Mouse (Mus musculus) cerebellum, adult 18-20 months (tissue): ENCODE data around the gene Rinl.

Experiments used
- DNase-seq, 2 experiments: peaks; one replicate each; pipeline ENCODE4 v3.0.0; 2021

Gene Rinl

DNA sequence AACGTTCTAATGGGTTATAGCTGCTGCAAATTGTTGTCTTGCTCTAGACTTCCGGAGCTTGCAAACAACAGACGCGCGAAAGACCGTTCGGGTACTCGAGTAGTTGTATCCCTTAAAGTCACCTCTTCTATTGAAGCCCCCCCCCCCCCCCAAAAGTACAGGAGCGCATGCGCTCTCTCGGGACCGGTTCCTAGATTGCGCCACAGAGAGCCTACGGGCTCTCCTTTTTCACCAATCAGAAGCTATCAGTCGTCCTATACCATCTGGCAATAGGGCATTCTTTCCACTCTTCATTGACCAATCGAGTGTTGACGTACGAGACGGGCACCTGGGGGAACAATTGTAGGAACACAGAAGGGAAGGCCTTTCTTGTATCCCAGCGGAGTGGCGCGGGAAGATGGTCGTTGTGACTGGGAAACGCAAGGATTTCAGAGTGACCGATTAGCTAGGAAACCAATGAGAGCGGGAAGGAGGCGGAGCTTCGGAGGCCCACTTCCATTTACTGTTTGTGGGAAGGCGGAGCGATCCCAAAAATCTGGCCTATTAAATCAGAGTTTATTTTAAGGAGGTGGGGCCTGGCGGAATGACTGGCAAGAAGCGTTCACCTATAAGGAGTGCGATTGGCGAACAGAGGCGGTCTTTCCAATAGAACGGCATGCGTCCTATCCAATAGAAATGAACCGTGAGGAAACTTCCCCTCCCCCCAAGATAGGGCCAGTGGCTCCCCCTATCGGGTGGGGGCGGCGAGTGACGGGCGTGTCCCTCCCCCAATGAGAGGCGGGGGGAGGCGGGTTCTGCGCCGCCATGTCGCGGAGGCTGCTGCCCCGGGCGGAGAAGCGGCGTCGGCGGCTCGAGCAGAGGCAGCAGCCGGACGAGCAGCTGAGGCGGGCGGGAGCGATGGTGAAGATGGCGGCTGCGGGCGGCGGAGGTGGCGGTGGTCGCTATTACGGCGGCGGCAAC is 21.6 kb downstream of the Rinl start:
- peak; percentile 99 for DNase-seq

DNA sequence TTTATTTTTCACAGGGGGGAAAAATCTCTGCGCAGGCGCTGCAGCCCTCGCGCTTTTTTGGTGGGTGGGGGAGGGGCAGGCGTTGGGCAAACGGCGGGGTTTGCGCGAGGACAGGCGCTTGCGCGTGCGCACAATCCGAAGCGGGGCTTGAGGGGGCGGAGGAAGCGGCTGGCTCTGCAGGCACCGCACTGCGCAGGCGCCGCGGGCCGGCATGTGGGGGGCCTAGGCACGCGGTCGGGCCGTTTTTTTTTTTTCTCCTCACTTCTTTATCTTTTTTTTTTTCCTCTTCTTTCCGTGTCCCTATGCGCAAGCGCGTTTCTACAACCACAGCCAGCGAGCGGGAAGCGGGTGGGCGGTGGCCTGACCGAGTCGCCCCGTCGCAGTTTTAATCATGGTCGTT is 22.5 kb downstream of the Rinl start:
- DNase-seq = peak; percentile 93 to 94

DNA sequence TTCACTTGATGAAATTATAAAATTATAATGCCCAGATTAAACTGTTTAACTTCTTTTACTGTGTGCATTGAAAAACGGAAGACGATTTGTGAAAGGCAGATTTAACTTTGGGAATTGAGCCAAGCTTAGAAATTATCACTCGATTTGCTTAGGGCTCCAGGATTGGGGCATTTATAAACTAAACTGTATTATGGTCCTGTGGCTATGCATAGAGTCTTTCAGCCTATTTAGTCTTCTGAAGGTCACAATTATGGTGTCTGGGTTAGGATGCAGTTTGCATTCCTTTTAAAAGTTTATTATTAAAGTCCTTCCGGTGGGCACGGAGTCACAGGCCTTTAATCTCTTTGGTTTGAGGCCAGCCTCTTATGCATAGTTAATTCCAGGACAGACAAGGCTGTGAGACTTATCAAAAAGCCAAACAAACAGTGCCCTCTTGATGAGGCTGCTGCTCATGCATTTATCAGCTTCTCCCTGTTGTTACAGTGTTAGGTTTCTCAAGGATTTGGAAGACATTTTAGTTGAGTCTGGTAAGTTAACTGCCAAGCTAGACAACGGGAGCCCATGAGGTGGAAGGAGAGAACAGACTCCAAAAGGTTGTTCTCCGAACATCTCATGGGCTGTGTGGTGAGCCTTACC is 23.0 kb downstream of the Rinl start:
- no peak for DNase-seq

DNA sequence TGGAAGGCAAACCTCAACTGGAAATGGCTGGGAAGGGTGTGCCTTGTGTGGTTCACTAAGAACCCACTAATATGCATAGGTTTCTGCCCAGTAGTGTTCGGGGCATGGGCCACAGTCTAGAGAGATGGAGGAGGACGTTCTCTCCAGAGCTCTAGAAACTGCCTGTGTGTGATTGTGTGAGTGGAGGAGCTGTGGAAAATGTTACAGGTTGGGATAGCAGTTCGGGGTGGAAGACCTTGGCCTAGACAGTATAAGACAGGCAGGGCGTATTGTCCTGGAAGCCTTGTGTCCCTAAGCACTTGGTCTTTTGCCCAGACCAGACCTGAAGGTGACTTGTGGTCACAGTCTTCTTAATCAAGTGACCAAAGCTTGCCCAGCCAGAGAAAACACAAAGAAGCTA is 23.7 kb downstream of the Rinl start:
- DNase-seq = no peak

DNA sequence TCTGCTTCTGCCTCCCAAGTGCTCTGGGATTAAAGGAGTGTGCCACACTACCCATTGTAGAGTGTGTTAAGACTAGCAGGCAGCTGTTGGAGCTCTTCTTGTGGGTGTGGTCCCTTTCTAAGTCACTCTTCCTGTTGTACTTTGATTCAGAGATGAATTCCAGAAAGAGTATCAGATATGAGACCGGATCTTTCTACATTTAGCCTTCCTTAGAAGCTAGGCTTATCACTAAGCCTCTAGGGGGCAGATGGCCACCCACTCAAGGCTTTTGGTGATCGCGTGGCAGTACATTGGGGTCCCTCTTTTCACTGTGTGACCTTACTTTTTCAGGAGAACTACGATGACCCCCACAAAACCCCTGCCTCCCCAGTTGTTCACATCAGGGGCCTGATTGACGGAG is 24.2 kb downstream of the Rinl start:
- no peak for DNase-seq

DNA sequence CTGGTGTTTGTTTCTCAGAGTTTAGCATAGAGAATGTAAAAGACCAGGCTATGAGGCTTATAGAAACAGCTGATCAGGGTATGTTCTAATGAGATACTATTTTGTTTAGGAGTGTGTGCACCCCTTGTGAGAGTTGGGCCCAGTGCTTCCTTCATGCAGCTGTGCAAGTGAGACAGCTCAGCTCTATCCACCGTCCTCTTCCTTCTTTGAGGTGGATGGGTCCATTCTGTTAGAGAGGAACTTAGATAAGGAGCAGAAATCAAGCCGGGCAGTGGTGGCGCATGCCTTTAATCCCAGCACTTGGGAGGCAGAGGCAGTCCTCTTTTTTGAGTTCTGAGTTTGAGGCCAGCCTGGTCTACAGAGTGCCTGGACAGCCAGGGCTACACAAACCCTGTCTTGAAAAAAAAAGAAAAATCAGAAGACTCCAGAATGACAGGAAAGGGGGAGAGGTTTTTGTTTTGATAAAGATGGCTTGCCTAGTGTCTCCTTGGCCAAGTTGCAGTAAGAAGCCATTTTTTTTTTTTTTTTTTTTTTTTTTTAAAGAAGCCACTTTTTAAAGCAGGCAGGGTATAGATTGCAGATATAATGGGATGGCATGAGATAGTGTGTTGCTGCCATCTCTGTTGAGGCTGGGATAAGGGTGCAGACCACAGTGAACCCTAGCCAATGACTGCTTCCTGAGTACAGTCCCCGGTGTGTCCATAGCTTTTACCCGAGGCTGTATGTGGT is 25.7 kb downstream of the Rinl start:
- DNase-seq = no peak

DNA sequence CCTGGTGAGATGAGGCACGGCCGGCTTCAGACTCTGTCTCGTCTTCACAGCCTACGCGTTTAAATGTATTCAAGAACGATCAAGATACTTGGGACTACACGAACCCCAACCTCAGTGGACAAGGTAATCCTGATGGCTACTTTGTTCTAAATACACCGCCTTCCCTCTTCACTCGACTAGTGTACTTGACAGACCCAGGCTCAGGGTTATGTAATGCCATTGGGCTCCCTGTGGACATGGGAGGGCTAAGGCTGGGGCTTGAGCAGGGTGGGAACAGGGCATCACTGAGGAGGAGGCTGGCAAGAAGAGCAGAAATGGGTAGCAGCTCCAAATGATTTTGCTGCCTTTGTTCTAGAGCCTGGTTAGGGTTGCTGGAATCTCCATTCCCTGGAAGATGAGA is 26.5 kb downstream of the Rinl start:
- no peak for DNase-seq

DNA sequence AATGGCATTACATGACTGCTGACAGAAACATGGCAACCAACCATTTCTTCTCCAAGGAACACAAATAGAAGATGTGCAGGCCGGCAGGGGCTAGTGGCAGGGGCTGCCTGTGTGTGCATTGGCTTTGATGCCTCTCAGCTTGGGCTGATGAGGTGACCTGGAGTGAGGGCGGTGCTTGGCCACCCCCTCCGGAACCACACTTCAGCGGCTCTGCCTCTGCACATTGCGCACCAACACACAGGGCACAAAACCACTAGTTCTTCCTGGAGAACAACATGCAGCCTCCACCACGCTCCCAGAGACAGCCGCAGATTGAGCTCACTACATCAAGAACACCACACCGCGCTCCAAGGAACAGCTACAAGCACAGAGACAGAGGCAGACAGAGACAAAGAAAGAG is 27.4 kb downstream of the Rinl start:
- DNase-seq = no peak

DNA sequence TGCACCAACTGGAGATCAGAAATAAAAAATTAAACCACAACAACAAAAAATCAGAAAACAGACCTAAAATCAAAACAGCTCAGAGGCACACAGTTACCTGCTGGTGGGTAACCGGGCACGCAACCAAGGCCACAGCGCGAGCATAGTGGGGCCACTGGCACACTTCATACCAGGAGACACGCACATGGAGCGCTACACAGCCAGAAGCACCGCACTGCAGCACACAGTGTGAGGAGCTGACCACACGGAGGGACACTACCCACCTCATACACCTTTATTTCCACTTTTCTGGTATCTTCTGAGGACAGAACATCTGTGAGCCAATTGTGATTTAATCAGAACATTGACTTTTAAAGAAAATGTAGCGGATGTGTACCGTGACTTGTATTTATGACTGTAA is 28.2 kb downstream of the Rinl start:
- no peak for DNase-seq

DNA sequence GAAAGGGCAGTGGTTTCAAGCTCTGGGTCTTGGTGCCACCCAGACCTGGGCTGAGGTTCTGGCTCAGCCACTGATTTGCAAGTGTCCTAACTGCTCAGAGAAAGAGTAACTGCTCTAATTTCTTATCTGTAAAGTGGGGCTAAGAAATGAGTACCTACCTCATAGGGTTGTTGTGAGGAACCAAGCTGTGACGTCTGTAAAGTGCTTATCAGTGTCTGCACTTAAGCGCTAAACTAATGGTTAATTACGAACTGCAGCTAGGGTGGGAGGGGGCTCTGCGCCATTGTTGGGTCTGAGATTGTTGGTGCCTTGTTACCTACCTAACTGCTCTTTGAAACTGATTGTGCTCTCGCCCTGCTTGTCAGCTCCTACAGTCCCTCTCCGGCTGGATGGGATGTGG is 28.8 kb downstream of the Rinl start:
- DNase-seq = no peak

DNA sequence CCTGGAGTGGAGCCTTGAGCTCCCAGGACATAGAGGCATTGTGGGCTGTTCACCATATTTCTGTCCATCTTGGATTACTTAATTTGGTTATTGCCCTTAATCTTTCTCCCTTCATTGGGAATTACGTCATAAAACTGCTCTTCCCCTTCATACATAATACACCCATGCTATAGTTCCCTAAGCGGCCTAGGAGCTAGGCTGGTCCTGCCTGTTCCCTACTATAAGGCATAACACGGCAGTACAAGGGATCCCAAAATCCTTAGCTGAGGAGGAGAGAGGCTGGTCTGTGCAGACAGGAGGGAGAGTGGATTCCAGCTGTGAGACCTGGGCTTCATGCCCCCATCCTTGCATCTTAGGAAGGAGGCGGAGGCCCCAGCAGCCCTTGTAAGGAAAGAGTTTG is 29.2 kb downstream of the Rinl start:
- DNase-seq = no peak

DNA sequence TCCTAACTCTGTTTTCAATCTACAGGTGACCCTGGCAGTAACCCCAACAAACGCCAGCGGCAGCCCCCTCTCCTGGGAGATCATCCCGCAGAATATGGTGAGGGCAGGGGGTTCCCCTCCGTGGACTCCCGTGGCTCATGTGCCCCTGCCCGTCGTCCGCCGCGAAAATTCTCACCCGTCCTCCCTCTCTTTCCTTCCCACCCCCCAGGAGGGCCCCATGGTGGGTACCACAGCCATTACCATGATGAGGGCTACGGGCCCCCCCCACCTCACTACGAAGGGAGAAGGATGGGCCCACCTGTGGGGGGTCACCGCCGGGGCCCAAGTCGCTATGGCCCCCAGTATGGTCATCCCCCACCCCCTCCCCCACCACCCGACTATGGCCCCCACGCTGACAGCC is 29.7 kb downstream of the Rinl start:
- no peak for DNase-seq

DNA sequence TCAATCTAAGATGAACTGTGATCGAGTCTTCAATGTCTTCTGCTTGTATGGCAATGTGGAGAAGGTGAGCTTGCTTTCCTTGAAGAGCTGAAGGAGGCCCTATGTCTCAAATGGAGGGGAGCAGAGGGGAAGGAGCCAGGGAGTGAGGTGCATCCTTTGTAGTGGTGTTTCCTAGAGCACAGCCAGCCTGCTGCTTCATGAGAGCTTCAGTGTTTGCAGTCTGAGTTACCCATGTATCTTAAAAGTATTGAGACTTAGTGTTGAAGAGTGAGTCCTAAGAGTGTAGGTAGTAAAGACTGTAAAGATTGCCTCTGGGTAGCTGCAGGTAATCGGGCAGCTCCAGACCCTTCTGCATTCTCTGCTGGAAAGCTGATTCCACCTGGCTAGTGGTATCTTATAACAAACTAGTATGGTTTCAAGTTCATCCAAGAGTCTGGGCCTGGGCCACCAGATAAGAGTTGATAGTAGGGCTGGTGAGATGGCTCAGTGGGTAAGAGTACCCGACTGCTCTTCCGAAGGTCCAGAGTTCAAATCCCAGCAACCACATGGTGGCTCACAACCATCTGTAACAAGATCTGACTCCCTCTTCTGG is 30.2 kb downstream of the Rinl start:
- DNase-seq = no peak

DNA sequence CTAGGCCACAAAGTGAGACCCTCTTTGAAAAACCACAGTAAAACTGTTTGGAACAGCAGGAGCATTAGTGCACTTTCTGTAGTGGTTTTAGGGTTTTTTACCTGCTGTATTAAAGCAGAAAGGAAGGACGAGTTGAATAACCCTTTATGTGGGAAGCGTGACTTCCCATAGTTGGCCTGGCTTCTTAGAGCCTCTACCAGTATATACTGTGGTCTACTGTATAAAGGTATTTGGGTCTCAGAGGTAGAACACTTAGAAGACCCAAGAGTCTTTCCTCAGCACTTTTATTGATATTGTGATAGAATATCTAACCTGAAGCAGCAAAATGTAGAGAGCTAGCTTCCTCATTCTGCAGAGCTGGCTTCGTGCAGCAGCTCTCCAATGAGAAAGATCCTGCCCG is 30.8 kb downstream of the Rinl start:
- DNase-seq = no peak

DNA sequence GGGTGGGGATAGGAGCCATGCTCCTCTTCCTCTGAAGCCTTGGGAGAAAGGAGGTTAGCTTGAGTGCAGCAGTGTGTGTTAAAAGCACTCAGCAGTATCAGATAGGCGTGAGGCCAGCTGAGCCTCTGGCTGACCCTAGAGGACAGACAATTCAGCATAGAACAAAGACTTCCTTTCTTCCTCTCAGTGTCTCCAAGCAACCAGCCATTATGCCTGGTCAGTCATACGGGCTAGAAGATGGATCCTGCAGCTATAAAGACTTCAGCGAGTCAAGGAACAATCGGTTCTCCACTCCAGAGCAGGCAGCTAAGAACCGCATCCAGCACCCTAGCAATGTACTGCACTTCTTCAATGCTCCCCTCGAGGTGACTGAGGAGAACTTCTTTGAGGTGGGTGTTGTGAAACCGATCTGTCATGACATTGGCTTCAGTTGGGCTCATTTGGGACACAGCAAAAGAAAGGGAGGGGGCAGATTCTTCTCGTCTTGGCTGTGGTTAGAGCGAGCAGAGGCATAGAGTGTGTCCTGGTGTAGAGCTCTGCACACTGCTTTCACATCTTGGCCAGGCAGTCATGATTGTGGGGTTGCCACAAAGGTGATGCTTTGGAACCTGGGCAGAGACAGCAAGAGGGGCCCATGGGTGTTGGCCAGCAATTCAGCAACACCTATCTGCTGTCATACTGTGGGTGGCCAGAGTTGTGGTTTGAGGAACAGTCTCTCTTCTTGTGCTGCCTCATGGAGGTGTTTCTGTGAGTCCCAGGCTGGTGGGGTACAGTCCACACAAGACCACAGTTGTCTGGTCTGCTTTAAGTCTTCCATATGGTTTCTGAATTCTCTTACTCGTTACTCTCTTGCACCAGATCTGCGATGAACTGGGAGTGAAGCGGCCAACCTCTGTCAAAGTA is 31.8 kb downstream of the Rinl start:
- no peak for DNase-seq

DNA sequence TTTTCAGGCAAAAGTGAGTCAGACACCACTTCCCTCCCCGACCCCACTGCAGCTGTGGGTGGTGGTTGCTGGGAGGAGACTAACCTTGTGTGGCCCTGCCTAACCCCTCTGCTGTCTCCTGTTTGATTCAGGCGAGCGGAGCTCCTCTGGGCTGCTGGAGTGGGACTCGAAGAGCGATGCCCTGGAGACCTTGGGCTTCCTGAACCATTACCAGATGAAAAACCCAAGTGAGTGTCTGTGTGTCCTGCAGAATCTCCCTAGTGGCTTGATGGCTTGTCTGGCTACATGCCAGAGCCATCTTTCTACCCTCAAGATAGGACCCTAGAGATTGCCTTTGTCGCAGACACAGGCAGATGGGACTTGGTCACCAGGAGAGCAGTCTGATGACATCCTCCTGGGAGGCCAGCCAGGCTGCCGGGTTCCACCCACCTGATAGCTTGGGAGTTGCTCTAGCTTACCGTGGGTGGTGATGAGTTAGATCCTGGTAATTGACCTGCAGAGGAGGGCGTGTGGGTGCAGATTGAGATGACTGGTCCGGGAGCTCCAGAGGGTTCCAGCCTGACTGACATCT is 32.6 kb downstream of the Rinl start:
- peak; percentile 76 to 79 for DNase-seq

DNA sequence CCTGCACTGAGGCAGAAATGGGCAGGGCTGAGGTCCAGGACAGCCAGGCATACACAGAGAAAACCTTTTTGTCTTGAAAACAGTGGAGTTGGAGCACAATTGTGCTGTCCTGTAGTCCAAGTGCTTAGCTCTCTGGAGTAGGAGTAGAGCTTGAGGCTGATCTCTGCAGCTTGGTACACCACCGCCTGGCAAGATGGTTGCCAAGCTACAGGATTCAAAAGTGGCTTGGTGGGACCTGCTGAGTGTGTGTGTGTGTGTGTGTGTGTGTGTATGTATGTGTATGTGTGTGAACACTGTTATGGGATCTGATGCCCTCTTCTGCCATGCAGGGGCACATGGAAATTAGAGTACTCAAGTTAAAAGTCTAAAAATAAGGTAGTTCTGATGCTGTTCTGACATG is 33.8 kb downstream of the Rinl start:
- DNase-seq = no peak

DNA sequence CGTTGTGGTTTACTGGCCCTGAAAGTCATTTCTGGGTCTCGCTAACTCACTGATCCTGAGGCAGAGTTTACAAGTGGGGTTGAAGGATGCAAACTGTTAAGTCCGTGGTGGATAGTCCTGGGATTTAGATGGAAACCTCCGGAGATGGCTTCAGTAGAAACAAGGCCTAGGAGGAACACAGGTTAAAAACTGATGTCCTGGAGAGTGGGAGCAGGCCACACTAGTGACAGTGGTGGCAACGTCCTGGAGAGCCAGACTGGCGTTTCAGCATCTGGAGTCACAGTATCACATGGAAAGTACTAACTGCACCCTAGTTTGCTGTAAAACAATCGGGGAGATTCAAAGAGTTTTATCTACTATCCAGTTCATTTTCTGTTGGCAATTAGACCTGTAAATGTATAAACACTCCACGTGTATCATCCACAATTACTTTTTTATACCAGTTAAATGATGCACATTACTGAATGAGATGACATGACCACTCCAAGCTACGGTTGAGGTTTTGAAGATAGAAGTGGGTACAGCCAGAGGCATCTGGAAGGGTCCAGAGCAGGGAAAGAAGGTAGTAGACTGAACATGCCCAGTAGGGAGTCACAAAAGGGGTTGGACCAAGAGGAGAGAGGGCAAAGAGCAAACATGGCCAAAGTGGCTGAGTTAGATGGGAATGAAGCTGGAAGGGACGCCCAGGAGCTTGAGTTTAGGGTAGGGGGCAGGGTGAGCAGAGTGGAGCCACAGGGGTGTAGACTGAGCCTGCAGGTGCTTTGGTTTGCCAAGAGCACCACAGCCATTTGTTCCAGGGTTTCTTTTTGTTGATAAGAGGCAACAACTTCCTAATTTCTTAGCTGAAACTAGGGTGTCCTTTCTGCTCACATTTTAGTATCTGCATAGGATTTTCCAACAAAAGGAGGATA is 34.5 kb downstream of the Rinl start:
- DNase-seq = no peak

DNA sequence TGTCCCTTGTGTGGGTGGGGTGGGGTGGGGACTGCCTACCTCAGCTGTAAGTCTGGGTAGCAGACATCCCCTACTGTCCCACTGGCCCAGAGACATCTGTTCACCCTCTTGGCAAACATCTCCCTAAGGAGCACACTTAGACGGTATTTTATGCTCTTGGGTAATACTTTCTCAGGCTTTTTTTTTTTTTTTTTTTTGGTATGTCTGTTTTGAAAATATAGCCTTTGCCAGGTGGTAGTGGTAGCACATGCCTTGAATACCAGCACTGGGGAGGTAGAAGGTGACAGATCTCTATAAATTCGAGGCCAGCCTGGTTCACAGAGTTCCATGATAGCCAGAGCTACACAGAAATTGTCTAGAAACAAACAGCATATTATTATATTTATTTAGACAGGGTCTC is 35.2 kb downstream of the Rinl start:
- no peak for DNase-seq

DNA sequence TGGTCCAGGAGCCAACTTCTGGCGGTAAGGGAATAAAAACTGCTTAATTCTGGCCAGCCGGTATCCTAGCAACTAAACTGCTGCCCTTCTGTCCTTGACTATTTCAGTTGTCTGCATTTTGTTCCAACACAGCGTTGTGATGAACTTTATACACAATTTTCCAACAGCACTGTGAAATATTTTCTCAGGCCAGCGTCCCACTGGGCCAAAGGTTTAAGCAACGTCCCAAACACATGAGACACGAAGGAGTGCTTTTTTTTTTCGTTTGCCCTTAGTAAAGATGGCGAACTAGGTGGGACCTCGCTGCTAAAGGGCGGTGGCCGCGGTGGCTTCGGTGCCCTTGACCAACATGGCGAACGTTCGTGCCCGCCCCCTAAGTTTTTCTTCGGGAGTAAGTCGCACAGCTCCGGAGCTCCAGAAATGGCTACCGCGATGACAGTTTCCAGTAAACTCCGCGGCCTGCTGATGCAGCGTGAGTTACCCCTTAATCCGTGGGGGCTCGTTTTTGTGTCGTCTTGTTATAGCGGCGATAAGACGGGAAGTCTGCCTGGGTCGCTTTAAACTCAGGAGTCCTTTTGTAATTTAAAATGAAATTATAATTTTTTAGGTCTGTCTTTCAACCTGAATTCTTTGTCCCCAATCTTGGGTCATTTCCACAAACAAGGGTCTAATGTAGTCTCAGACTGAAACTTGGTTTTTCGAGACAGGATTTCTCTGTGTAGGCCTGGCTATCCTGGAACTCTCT is 36.3 kb downstream of the Rinl start, which contains the start of gene Ech1:
TSS of gene Ech1 (plus strand) at position 277 of the 745 bp plus-strand sequence.
- peak; percentile 87 to 89 for DNase-seq
